Mouse (Mus musculus) frontal cortex, adult (tissue): ENCODE measurements around the gene Timm44.
A peak's percentile ranks its signal among the peaks of the same experiment; 100 is the strongest.

ENCODE experiments used
- ATAC-seq: cut with Nextera tagmentation; 2 replicates; pipeline ENCODE4 v1.9.2; 2017; ENCODE audit warnings: mild to moderate bottlenecking, moderate library complexity, mixed read lengths; ENCODE audit not compliant: low TSS enrichment

Gene Timm44

DNA sequence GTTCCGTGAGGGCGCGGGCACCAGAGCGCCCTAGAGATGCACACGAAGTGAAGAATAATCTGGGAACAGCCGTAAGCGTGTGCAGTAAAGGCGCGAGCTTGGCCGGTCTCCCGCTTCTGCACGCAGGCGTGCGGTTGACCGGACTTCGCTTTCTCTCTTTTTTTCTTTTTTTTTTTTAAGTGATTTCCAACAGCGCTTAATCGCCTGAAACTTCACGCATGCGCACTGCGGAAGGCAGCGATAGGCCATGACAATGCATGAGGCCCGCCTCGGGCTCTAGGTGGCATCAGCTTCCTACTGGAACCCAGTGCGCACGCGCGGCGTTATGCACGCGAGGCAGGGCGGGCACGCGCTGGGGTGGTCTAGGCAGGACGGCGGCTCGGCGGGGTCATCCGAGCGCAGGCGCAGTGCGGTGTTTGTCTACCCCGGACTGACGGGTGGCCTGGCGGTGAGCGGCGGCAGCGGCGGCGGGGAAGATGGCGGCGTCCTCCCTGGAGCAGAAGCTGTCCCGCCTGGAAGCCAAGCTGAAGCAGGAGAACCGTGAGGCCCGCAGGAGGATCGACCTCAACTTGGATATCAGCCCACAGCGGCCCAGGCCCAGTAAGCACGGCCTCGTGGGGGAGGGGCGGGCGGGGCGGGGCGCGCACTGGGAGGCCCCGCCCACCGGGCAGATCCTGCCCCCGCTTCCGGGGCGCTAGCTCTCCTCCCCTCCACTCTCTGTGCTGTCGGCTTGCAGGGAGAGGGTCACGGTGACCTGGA lies 37.1 kb downstream of the Timm44 start, which contains the start of the genes Map2k7 and Gm49320:
Gene Map2k7 (plus strand): TSS at position 307 of the 759 bp plus-strand sequence.
Gene Gm49320 (plus strand): TSS at position 432 of the 759 bp plus-strand sequence.
- peak; percentile 92 for ATAC-seq

DNA sequence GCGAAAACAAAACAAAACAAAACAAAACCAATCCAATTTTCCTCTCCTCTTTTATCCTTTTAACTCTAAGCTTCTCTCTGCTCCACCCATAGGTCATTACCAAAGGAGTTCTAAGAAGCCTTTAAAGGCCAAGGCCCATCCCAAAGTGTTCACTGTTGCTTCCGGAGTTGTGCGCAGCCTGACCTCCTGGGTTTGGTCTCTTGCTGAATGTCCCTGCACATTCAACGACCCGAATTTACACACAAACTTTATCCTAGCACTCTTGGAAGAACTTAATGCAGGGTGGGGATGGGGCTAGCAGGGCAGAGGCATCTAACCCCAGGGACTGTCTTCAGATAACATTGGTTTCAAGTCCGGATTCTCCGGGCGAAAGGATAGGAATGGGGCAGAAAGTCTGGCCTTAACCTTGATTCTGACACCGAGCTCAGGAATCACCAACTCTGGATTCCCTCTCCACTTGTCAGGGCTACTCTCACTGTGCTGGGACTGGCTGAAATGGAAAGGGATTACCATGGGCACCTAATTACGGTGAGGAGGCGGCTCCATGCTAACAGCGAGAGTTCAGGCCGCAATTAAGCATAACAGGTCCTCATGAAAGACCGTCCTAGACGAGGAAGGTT lies 37.8 kb downstream of the Timm44 start:
- no peak; the same call in 1 of the 2 replicates for ATAC-seq

GRCm38 (mm10) chr8:4230612-4231351 lies 44.9 kb downstream of the Timm44 start:
- ATAC-seq: no peak

GRCm38 (mm10) chr8:4229784-4230183 lies 45.9 kb downstream of the Timm44 start:
- ATAC-seq: no peak

GRCm38 (mm10) chr8:4227919-4228318 lies 47.8 kb downstream of the Timm44 start:
- no peak for ATAC-seq

DNA sequence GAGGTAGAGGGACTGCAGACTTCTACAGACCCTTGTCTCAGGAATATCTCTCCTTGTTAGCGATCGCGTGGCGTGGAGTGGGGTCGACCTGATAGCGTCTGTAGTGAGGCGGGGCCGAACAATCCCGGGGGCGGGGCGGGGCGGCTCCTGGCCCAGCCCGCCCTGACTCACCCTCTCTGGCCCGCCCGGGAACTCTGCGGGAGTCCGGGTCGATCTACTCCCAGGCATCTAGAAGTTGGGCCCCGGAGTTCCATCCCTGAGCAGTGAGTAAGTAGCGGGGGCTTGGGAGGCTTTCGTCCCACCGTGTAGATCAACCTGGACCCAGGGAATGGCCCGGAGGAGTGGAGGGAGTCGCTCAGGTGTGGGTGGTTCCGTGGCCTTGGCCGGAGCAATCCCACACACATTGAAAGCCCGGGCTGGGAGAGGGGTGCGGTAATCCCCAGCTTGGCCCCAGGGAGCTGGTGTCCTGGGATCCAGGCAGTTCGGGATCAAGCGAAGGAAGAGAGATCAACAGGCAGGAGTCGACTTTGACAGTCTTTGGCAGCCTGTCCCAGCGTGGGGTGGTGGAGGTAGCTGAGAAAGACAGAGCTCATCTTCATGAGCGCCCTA lies 48.9 kb downstream of the Timm44 start, which contains the start of gene Lrrc8e:
Gene Lrrc8e (plus strand): TSS at position 89 of the 609 bp plus-strand sequence.
- ATAC-seq: no peak; the same call in 1 of the 2 replicates

DNA sequence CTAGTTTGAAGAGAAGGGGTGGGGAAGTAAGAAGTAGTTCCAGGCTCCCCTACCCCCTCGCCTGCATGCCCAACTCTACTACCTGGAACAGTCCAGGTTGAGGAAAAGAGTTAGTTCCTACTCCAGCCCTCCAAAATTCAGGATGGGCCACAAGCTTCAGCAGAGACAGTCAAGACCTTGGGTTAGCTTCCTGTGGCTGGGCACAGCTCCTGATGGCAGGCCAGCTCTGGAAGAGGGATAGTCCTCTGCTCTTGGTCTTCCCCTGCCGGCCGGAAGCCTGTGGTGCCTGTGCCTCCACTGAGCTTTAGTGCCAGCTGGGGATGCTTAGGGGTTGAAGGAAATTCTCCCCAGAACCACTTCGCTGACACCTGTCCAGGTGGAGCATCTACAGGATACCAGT lies 49.4 kb downstream of the Timm44 start:
- no peak for ATAC-seq

DNA sequence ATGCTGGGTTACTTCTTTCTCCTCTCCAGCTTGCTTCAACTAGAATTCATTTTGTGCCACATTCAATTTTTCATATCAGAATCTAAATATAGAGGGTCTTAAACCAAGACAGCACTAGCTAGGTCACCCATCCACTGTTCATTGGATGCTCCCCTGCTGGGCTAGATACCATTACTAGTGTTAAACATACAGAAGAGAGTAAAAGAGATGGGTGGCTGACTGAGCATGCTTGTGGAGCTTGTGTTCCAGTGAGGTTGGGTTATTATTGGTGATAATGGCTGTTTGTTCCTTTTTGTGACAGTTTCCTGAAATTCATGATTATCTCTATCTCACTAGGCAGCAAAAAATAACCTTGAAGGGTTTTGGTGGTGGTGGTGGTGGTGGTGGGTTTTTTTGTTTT lies 53.7 kb downstream of the Timm44 start:
- ATAC-seq: no peak

GRCm38 (mm10) chr8:4219617-4220016 lies 56.1 kb downstream of the Timm44 start:
- ATAC-seq: no peak

DNA sequence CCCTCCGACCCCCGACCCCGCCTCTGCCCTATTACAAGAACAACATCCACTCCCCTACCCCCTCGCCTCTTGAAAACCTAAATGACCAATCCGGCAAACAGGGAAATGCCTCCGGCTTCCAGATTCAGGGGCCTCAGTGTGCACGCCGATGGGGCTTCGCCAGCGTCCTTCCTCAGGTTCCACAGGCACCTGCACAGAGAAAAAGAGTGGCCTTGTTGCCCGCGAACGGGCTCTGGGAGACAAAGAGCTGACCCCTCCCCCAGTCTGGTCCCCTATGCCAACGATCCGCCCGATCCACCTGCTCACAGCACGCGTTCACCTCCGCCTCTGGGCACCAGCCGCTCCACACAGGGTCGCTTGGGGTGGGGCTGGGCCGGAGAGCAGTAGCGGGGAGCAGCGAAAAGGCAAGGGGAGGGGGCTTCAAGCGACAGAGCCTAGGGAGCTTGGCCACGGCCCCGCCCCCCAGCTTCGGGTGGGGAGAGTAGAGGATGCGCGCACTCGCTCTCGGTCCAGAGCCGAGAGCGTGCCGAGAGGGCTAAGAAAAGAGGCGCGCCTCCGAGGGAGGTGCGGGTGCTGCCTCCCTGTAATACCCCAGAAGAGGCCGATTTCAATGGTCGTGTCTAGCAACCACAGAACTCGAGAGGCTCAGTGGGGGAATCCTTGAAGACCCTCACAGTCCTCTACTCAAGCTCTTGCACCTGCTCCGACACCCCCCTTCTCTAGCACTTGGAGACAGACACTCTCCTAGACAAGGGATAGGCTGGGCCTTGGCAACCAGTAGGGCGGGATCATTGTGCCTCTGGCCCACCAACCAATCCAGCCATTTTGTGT lies 58.7 kb downstream of the Timm44 start, which contains the start of gene Prr36:
Gene Prr36 (minus strand): TSS at position 669 of the 831 bp plus-strand sequence.
- peak; percentile 58 for ATAC-seq

- ATAC-seq: peak; percentile 32
Measured at GRCm38 (mm10) chr8:4216296-4216695, 59.4 kb downstream of the Timm44 start.

- no peak for ATAC-seq
Measured at GRCm38 (mm10) chr8:4214006-4214980, 61.4 kb downstream of the Timm44 start.

DNA sequence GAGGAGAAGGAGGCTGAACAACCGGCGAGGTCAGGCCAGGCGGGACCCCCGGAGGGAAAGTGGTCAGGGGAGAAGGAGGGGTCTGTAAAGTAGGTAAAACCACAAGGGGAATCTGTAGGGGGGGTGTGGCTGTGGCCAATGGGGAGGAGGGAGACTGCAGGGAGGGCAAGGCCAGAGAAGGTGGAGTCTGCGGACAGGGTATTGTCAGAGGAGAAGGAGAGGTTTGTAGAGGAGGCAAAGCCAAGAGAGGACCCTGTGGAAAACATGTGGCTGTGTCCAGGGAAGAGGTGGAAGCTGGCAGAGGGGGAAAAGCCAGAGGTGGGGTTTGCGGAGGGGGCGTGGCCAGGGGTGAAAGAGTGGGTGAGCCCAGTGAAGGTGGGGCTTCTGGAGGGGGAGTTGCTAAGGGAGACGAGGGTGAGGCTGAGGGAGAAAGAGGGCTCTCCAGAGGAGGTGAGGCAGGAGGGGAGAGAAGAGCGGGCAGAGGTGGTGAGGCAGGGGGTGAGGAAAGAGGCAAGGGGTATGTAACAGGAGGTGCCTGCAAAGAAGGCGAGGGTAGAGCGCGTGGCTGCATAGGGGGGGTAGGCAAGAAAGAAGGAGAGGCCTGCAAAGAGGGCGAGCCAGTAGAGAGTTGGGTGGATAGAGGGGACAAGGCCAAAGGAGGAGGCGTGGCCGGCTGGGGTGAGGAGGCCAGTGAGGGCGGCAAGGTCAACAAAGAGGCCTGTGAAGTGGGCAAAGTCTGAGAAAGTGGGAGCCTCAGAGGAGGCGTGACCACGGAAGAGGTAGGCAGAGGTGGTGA lies 62.3 kb downstream of the Timm44 start:
- no peak for ATAC-seq

- ATAC-seq: no peak
Measured at GRCm38 (mm10) chr8:4212809-4213209, 62.9 kb downstream of the Timm44 start.

DNA sequence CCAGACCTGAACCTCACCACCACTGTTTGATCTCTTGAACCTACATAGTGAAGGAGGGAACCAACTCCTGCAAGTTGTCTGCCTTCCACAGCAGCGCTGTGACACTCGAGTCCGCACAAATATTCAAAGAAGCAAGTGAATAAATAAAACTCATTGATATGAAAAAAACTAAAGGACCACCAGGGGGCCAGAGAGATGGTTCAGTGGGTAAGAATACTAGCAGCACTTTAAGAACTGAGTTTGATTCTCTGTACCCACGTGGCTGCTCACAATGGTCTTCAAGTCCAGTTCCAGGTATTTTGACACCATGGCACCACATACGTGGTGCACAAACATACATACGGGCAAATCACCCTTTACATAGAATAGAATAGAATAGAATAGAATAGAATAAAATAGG lies 64.6 kb downstream of the Timm44 start:
- ATAC-seq: no peak
